Mouse (Mus musculus): ENCODE results near the gene Dap.

DNA sequence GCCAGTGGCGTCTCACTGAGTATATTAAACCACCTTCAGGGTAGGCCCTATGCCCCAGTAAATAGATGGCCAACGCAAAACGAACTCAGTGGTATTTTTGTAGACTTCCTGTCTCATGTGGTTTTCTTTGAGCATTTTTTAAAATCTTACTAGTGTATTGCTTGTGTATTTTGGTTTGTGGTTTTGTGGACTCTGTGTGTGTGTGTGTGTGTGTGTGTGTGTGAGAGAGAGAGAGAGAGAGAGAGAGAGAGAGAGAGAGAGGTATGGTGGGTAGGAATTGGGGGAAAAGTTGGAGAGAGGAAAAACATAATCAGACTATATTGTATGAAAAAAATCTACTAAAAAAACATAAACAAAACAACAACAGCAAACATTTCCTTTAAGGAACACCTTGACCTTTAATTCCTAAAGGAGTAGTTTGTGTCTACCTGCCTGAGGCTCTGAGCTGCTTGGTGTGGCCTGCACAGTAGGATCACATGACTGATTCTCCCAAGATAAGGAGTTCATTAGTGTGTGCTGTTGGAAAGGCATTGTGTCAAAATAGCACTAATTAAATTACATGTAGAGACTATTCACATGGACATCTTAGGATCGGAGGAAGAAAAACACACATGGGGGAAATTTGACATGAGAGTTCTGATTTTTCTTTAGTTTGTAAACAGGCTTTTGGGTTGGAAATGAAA, 1.7 kb downstream of the Dap start:
- no peak for TF ChIP-seq EP300 (IDR thresholded peaks at IDR 0.05; ENCODE audit: low read depth)
- no peak for TF ChIP-seq CTCF (IDR thresholded peaks at IDR 0.05; ENCODE audit: low read depth)

Data from liver, postnatal 0 days (tissue).